Mouse (Mus musculus) midbrain, embryonic 11.5 days (tissue): ENCODE measurements around the gene Prr36. TPM values are rescaled to one million over a fixed set of nuclear protein-coding genes. Genes with fewer than 3 reads are reported as not detected.
A peak's percentile ranks its signal among the peaks of the same experiment; 100 is the strongest.

ENCODE experiments used
- ATAC-seq: fragments of 200-750 bp; cut with Nextera tagmentation; 2 replicates; pipeline ENCODE4 v1.8.0; 2017; ENCODE audit warnings: moderate TSS enrichment, moderate library complexity; ENCODE audit not compliant: low FRiP score
- DNase-seq: peaks from one replicate; pipeline ENCODE4 v3.0.0; 2015; ENCODE audit warnings: low spot score; ENCODE audit errors: missing footprints
- H3K27ac ChIP-seq: fragments of 300-500 bp; sonication (generic); 2 replicates; pipeline ENCODE4 v1.5.1; 2014; ENCODE audit warnings: low read depth, low read length
- H3K27me3 ChIP-seq: fragments of 300-500 bp; sonication (generic); 2 replicates; pipeline ENCODE4 v1.6.1; 2014; ENCODE audit warnings: mild to moderate bottlenecking, low read length, moderate library complexity, mixed read lengths; ENCODE audit not compliant: control insufficient read depth, insufficient read depth
- H3K36me3 ChIP-seq: fragments of 300-500 bp; sonication (generic); 2 replicates; pipeline ENCODE4 v1.6.1; 2014; ENCODE audit warnings: mild to moderate bottlenecking, low read length, moderate library complexity, mixed read lengths; ENCODE audit not compliant: control insufficient read depth, insufficient read depth
- H3K4me1 ChIP-seq: fragments of 300-500 bp; sonication (generic); 2 replicates; pipeline ENCODE4 v1.6.1; 2014; ENCODE audit warnings: low read length; ENCODE audit not compliant: control insufficient read depth, insufficient read depth
- H3K4me2 ChIP-seq: fragments of 300-500 bp; sonication (generic); 2 replicates; pipeline ENCODE4 v1.6.1; 2014; ENCODE audit warnings: mild to moderate bottlenecking, moderate library complexity
- H3K4me3 ChIP-seq: fragments of 300-500 bp; sonication (generic); 2 replicates; pipeline ENCODE4 v1.5.1; 2014; ENCODE audit warnings: low read depth, low read length
- H3K9ac ChIP-seq: fragments of 300-500 bp; sonication (generic); 2 replicates; pipeline ENCODE4 v1.6.1; 2014; ENCODE audit warnings: low read length
- H3K9me3 ChIP-seq: fragments of 300-500 bp; sonication (generic); 2 replicates; pipeline ENCODE4 v1.6.1; 2016; ENCODE audit warnings: low read length; ENCODE audit not compliant: control insufficient read depth
- WGBS: fragments of 180-500 bp; shearing (Covaris S2); extraction: QIAGEN DNeasy Blood & Tissue Kit; methylation state at CpG from one replicate; pipeline ENCODE4 v1.1.7; 2014; 5-methylcytosine and 5-hydroxymethylcytosine counted together
- polyA plus RNA-seq: library from polyadenylated mRNA; unstranded; fragments of >200 nt; fragmentation: Nextera tagmentation; extraction: Ambion mirVana; gene quantifications from 2 replicates; pipeline ENCODE4 v1.2.1, GENCODE M21; 2014

Gene Prr36
- polyA plus RNA-seq, 1 experiment from 2014 or later, result 31.9 TPM

- H3K27ac ChIP-seq, result no peak overlapping the region
- peaks cover 14% of the 10 kb centered on the region for H3K36me3 ChIP-seq
- peak; percentile 9; the same call in 1 of the 2 replicates for ATAC-seq
- H3K9ac ChIP-seq, result peak overlapping the region; percentile 51
- H3K4me2 ChIP-seq, result peak overlapping the region; percentile 58
- peaks cover 33% of the 10 kb centered on the region for H3K4me1 ChIP-seq
- no peaks in the 10 kb centered on the region for H3K27me3 ChIP-seq
- no peaks in the 10 kb centered on the region for H3K9me3 ChIP-seq
- WGBS, result 3% methylated on average over 25 of the region's 25 CpGs
- peak overlapping the region; percentile 27 for H3K4me3 ChIP-seq
- peak; percentile 91 for DNase-seq
Measured at GRCm38 (mm10) chr8:4212809-4213209, 4.5 kb downstream of the Prr36 start.

- Histone ChIP-seq H3K9me3 (no peaks in the 10 kb centered on the region), H3K9ac (no peak overlapping the region), H3K4me3 (no peak overlapping the region), H3K27ac (no peak overlapping the region), H3K36me3 (peaks cover 14% of the 10 kb centered on the region), H3K4me1 (peaks cover 38% of the 10 kb centered on the region), H3K4me2 (no peak overlapping the region), H3K27me3 (peaks cover 14% of the 10 kb centered on the region)
- 76% methylated on average over 6 of the region's 6 CpGs for WGBS
- DNase-seq (peak; percentile 76), ATAC-seq (no peak)
Measured at GRCm38 (mm10) chr8:4211097-4211496, 6.2 kb downstream of the Prr36 start.

GRCm38 (mm10) chr8:4207016-4207350, 10.3 kb downstream of the Prr36 start:
- Histone ChIP-seq H3K27ac (no peak overlapping the region), H3K36me3 (peaks cover 14% of the 10 kb centered on the region), H3K4me2 (no peak overlapping the region), H3K9ac (no peak overlapping the region), H3K27me3 (peaks cover 34% of the 10 kb centered on the region), H3K9me3 (no peaks in the 10 kb centered on the region), H3K4me1 (peaks cover 5% of the 10 kb centered on the region; the same call in 1 of the 2 replicates), H3K4me3 (no peak overlapping the region)
- 41% methylated on average over 2 of the region's 2 CpGs for WGBS
- ATAC-seq (no peak), DNase-seq (no peak)

- DNase-seq (peak; percentile 89), ATAC-seq (0 out of 2 replicates have a peak, but pooled peaks have one; percentile 9)
- no peaks in the 10 kb centered on the region for H3K9me3 ChIP-seq
- H3K9ac ChIP-seq, result no peak overlapping the region
- 7% methylated on average over 44 of the region's 44 CpGs for WGBS
- peaks cover 14% of the 10 kb centered on the region for H3K36me3 ChIP-seq
- no peak overlapping the region for H3K4me2 ChIP-seq
- H3K27ac ChIP-seq, result no peak overlapping the region
- no peak overlapping the region for H3K4me3 ChIP-seq
- peaks cover 34% of the 10 kb centered on the region for H3K27me3 ChIP-seq
- H3K4me1 ChIP-seq, result peaks cover 5% of the 10 kb centered on the region; the same call in 1 of the 2 replicates
Measured at GRCm38 (mm10) chr8:4206182-4207015, 10.9 kb downstream of the Prr36 start.

- H3K4me2 ChIP-seq, result no peak overlapping the region
- WGBS, result 12% methylated on average over 38 of the region's 38 CpGs
- no peak overlapping the region for H3K4me3 ChIP-seq
- H3K9me3 ChIP-seq, result no peaks in the 10 kb centered on the region
- no peak overlapping the region for H3K27ac ChIP-seq
- ATAC-seq (no peak), DNase-seq (peak; percentile 81)
- peaks cover 5% of the 10 kb centered on the region; the same call in 1 of the 2 replicates for H3K4me1 ChIP-seq
- no peak overlapping the region for H3K9ac ChIP-seq
- peaks cover 34% of the 10 kb centered on the region for H3K27me3 ChIP-seq
- H3K36me3 ChIP-seq, result peaks cover 8% of the 10 kb centered on the region; the same call in 1 of the 2 replicates
Measured at GRCm38 (mm10) chr8:4205246-4206123, 11.8 kb downstream of the Prr36 start.

- Histone ChIP-seq H3K4me3 (no peak overlapping the region), H3K36me3 (no peaks in the 10 kb centered on the region), H3K27ac (no peak overlapping the region), H3K9ac (no peak overlapping the region), H3K4me2 (no peak overlapping the region), H3K27me3 (peaks cover 21% of the 10 kb centered on the region), H3K4me1 (peaks cover 1% of the 10 kb centered on the region; the same call in 1 of the 2 replicates), H3K9me3 (no peaks in the 10 kb centered on the region)
- 56% methylated on average over 2 of the region's 2 CpGs for WGBS
- DNase-seq, result peak; percentile 41
- no peak for ATAC-seq
Measured at GRCm38 (mm10) chr8:4201321-4201720, 15.9 kb downstream of the Prr36 start.

GRCm38 (mm10) chr8:4193588-4193894, 23.7 kb downstream of the Prr36 start:
- no peaks in the 10 kb centered on the region for H3K36me3 ChIP-seq
- DNase-seq (no peak), ATAC-seq (no peak; the same call in none of the 2 replicates)
- H3K27ac ChIP-seq, result no peak overlapping the region
- no peaks in the 10 kb centered on the region for H3K9me3 ChIP-seq
- no peak overlapping the region for H3K9ac ChIP-seq
- H3K27me3 ChIP-seq, result no peaks in the 10 kb centered on the region
- no peak overlapping the region for H3K4me3 ChIP-seq
- H3K4me2 ChIP-seq, result no peak overlapping the region
- peaks cover 14% of the 10 kb centered on the region for H3K4me1 ChIP-seq
- WGBS, result 58% methylated on average over 7 of the region's 7 CpGs

- peak; percentile 99 for DNase-seq
- Histone ChIP-seq H3K4me2 (peak overlapping the region; percentile 16; the same call in 1 of the 2 replicates), H3K4me3 (no peak overlapping the region), H3K9me3 (no peaks in the 10 kb centered on the region), H3K27ac (peak overlapping the region; percentile 57), H3K36me3 (no peaks in the 10 kb centered on the region), H3K4me1 (peaks cover 14% of the 10 kb centered on the region), H3K9ac (peak overlapping the region; percentile 44), H3K27me3 (no peaks in the 10 kb centered on the region)
- 3% methylated on average over 18 of the region's 18 CpGs for WGBS
- peak; percentile 93 for ATAC-seq
Measured at GRCm38 (mm10) chr8:4192807-4193587, 24.3 kb downstream of the Prr36 start.
